Mouse (Mus musculus) bone marrow, adult 2 months (tissue): Measurements from ENCODE around the gene Ugt1a2. TPM values are rescaled to one million over a fixed set of nuclear protein-coding genes. Genes with fewer than 3 reads are reported as not detected.
"Not testable (repeated sequence)": the region's sequence is repeated elsewhere in the genome, so short reads cannot be mapped to it uniquely, and the experiment has no call there.

Experiments used
- H3K27ac ChIP-seq: fragments of 200-500 bp; 2 replicates; pipeline ENCODE4 v1.5.1; 2012; ENCODE audit warnings: low read depth, mild to moderate bottlenecking, control low read depth, inconsistent platforms, low read length; ENCODE audit not compliant: control insufficient read depth, poor library complexity, insufficient read depth
- H3K4me1 ChIP-seq: fragments of 200-500 bp; 2 replicates; pipeline ENCODE4 v1.6.1; 2011; ENCODE audit warnings: low read length; ENCODE audit not compliant: control insufficient read depth, insufficient read depth
- H3K4me3 ChIP-seq: fragments of 200-500 bp; replicated peaks from 2 replicates; pipeline ENCODE3; 2011; ENCODE audit warnings: mild to moderate bottlenecking, low read depth, low read length, control low read depth; ENCODE audit not compliant: control insufficient read depth
- CTCF ChIP-seq: fragments of 200-500 bp; IDR thresholded peaks from 2 replicates; pipeline ENCODE4 v1.5.1; 2011; ENCODE audit warnings: low read length, control low read depth; ENCODE audit not compliant: control insufficient read depth, insufficient read depth
- POLR2A ChIP-seq: fragments of 200-500 bp; IDR thresholded peaks from 2 replicates; pipeline ENCODE4 v1.6.1; 2011; ENCODE audit warnings: low read depth, mild to moderate bottlenecking, control low read depth, low read length, borderline replicate concordance; ENCODE audit not compliant: control insufficient read depth
- WGBS: fragments of 180-500 bp; shearing (Covaris S2); methylation state at CpG from one replicate; pipeline ENCODE4 v1.1.7; 2018; 5-methylcytosine and 5-hydroxymethylcytosine counted together
- polyA plus RNA-seq: library from polyadenylated mRNA; stranded (reverse); fragments of >200 nt; gene quantifications from 2 replicates; pipeline ENCODE4 v1.2.4, GENCODE M21; 2011; ENCODE audit warnings: low replicate concordance; ENCODE audit not compliant: missing spikeins, insufficient read depth, insufficient read length

The Ugt1a2 gene
- polyA plus RNA-seq = 5.8 and 6.3 TPM in 2 replicates

DNA sequence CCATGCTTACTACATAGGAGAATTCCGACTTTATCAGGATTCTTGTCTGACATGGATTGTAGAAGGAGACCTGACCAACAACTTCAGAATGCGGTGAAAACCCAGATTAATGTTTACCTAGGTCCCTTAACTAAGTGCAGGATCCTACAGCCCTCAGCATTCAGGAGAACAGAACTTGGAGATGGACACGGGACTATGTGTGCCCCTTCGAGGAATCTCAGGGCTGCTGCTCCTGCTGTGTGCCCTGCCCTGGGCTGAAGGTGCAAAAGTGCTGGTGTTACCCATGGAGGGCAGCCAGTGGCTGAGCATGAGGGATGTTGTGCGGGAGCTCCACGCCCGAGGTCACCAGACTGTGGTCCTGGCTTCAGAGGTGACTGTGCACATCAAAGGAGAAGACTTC is at the start of gene Ugt1a2:
TSS of gene Ugt1a2 (plus strand) at position 146 of the 400 bp plus-strand sequence.
- Histone ChIP-seq H3K4me1 (no peaks in the 10 kb centered on the region), H3K27ac (no peak within 1 kb of the TSS), H3K4me3 (no peak within 1 kb of the TSS)
- 86% methylated on average over 7 of the region's 7 CpGs for WGBS
- TF ChIP-seq POLR2A = no peak
- TF ChIP-seq CTCF = no peak

- WGBS = 19% methylated on average over 2 of the region's 2 CpGs
- Histone ChIP-seq H3K27ac (no peak overlapping the region), H3K4me1 (no peaks in the 10 kb centered on the region), H3K4me3 (no peak overlapping the region)
- TF ChIP-seq CTCF = no peak
- no peak for TF ChIP-seq POLR2A
Observed at GRCm38 (mm10) chr1:88158430-88158829, 42.0 kb upstream of the Ugt1a2 start.

DNA sequence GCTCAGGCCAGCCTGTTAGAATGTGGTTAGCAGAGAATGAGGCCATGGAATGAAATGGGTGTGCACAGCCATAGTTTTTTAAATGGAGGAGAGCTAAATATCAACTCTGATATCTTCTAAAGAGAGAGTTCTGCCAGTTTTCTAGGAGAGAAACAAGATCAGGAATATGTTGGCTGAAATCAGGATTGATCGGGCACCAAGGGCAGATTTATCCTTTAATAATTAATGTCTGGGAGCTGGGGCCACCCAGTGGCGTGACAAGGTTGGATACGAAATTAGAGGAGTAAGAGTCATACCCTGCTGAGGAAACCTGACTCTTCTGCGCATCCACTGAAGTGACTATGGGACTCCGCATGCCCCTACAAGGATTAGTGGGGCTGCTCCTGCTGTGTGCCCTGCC is 34.7 kb upstream of the Ugt1a2 start, which contains the start of gene Ugt1a5:
TSS of gene Ugt1a5 (plus strand) at position 302 of the 400 bp plus-strand sequence.
- TF ChIP-seq CTCF (no peak), POLR2A (no peak)
- Histone ChIP-seq H3K27ac (no peak within 1 kb of the TSS), H3K4me1 (no peaks in the 10 kb centered on the region), H3K4me3 (no peak within 1 kb of the TSS)
- 88% methylated on average over 5 of the region's 5 CpGs for WGBS

DNA sequence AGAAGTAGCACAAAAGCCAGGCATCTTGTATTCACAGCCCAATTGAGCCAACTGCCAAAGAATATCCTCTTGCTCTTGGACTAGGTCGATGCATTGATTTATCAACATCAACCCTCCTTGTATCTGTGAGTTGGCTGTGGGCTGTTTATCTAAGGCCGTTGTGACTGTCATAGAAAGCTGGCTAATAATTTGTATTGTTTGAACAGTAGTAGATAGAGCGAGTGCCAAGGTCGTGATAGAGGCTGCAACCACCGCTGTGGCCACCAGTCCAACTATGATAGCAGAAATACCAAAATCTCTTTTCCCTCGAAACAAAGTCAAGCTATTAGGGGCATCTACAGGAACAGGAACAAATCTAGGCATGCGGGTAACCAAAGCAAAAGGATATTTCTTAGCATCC is 28.2 kb upstream of the Ugt1a2 start:
- not testable (repeated sequence) for H3K4me1 ChIP-seq, H3K4me3 ChIP-seq, H3K27ac ChIP-seq
- 75% methylated on average over 7 of the region's 7 CpGs for WGBS

DNA sequence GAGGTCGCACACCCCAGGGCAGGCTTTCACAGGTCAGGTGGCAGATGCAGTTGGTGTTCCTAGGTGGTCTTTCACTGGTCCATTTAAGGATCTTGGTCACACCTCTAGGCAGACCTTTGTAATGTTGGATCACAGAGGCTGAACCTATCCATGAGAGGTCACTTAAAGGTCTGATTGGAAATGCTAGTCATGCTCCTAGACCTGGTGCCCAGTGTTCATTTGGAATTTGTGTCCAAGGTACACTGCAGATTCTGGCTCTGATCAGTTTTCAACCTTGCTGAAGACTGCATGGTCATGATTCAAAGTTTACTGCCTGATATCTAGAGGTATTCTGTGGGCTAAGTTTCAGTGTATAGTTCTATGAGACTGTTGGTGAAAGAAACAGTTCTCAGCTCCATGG is 20.7 kb upstream of the Ugt1a2 start:
- no peak for TF ChIP-seq POLR2A
- TF ChIP-seq CTCF = no peak
- Histone ChIP-seq H3K4me1 (no peaks in the 10 kb centered on the region), H3K27ac (no peak overlapping the region), H3K4me3 (no peak overlapping the region)
- 70% methylated on average over 1 of the region's 1 CpGs for WGBS

DNA sequence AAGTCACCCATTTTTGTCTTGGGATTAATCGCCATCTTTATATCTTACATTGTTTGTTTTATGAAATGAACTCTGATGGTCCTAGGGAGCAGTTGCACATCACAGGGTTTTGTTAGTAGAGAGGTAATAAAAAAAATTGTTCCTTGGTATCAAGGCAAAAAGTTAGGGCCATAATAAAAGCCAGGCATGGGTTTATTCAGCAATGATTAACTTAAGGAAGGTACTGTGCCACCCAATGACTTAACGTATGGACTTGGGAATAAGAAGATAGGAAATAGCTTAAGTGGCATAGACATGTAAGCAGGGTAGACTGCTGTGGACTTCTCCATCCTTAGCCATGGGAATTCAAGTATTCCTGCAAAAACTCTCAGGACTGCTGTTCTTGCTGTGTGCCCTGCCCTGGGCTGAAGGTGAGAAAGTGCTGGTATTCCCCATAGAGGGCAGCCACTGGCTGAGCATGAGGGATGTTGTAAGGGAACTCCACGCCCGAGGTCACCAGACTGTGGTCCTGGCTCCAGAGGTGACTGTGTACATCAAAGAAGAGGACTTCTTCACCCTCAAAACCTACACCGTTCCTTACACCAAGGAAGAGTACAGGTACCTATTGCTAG is 14.0 kb upstream of the Ugt1a2 start:
- H3K27ac ChIP-seq = no peak overlapping the region
- 85% methylated on average over 5 of the region's 5 CpGs for WGBS

DNA sequence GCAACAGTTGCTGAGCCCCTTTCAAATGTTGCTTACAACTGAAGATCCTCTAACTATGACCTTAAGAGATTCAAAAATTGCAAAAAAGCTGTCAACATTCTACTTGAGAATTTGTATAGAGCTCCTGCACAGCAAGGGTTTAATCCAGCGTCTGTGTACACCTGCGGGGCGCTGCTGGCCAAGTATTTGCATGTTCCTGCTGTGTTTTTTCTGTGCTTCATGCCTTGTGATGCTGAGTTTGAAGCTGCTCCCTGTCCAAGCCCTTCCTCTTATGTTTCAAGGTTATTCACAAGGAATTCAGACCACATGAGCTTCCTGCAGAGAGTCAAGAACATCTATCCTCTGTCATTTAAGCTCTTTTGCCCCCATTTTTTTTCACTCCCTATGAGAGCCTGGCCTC is 8.3 kb upstream of the Ugt1a2 start:
- WGBS = 85% methylated on average over 3 of the region's 3 CpGs

More for the DNA sequence above, 14.0 kb upstream of the Ugt1a2 start:
- no peak overlapping the region for H3K4me3 ChIP-seq
- H3K4me1 ChIP-seq = no peaks in the 10 kb centered on the region
- TF ChIP-seq POLR2A (no peak), CTCF (no peak)

GRCm38 (mm10) chr1:88195687-88196086 is 4.7 kb upstream of the Ugt1a2 start:
- 89% methylated on average over 1 of the region's 1 CpGs for WGBS
- H3K4me1 ChIP-seq = no peaks in the 10 kb centered on the region
- no peak overlapping the region for H3K27ac ChIP-seq
- no peak overlapping the region for H3K4me3 ChIP-seq
- TF ChIP-seq CTCF (no peak), POLR2A (no peak)

More for the DNA sequence above, 8.3 kb upstream of the Ugt1a2 start:
- H3K27ac ChIP-seq = no peak overlapping the region
- H3K4me3 ChIP-seq = no peak overlapping the region
- H3K4me1 ChIP-seq = no peaks in the 10 kb centered on the region
- TF ChIP-seq CTCF (no peak), POLR2A (no peak)

- Histone ChIP-seq H3K27ac (no peak overlapping the region), H3K4me3 (no peak overlapping the region), H3K4me1 (no peaks in the 10 kb centered on the region)
- WGBS = 70% methylated on average over 3 of the region's 3 CpGs
- TF ChIP-seq CTCF (no peak), POLR2A (no peak)
Observed at GRCm38 (mm10) chr1:88197443-88197842, 3.0 kb upstream of the Ugt1a2 start.
